Mouse (Mus musculus) intestine, embryonic 14.5 days (tissue): Measurements from ENCODE around the gene Gm10324. TPM values are rescaled to one million over a fixed set of nuclear protein-coding genes. Genes with fewer than 3 reads are reported as not detected.
"Not testable (repeated sequence)": the region's sequence is repeated elsewhere in the genome, so short reads cannot be mapped to it uniquely, and the experiment has no call there.

Experiments used
- ATAC-seq: fragments of 200-750 bp; cut with Nextera tagmentation; replicated peaks from 2 replicates; pipeline ENCODE4 v1.8.0; 2017; ENCODE audit warnings: low read depth, moderate number of reproducible peaks, moderate TSS enrichment, moderate library complexity; ENCODE audit not compliant: low FRiP score, low TSS enrichment
- DNase-seq: peaks from one replicate; pipeline ENCODE4 v3.0.0-alpha.2; 2018; ENCODE audit warnings: low spot score
- H3K27ac ChIP-seq: fragments of 300-500 bp; sonication (generic); 2 replicates; pipeline ENCODE4 v1.5.1; 2014; ENCODE audit warnings: low read depth, mild to moderate bottlenecking, control low read depth
- H3K27me3 ChIP-seq: fragments of 300-500 bp; sonication (generic); replicated peaks from 2 replicates; pipeline ENCODE4 v1.6.1; 2014; ENCODE audit warnings: low read length, control low read depth; ENCODE audit not compliant: control insufficient read depth, insufficient read depth
- H3K36me3 ChIP-seq: fragments of 300-500 bp; sonication (generic); 2 replicates; pipeline ENCODE4 v1.6.1; 2014; ENCODE audit warnings: low read length, control low read depth; ENCODE audit not compliant: control insufficient read depth, insufficient read depth
- H3K4me1 ChIP-seq: fragments of 300-500 bp; sonication (generic); replicated peaks from 2 replicates; pipeline ENCODE4 v1.6.1; 2014; ENCODE audit warnings: low read length, control low read depth, mixed read lengths; ENCODE audit not compliant: control insufficient read depth, insufficient read depth
- H3K4me2 ChIP-seq: fragments of 300-500 bp; sonication (generic); 2 replicates; pipeline ENCODE4 v1.6.1; 2014; ENCODE audit warnings: low read length
- H3K4me3 ChIP-seq: fragments of 300-500 bp; sonication (generic); 2 replicates; pipeline ENCODE4 v1.5.1; 2014; ENCODE audit warnings: low read depth, low read length, control low read depth, mixed read lengths
- H3K9ac ChIP-seq: fragments of 300-500 bp; sonication (generic); 2 replicates; pipeline ENCODE4 v1.6.1; 2014; ENCODE audit warnings: mild to moderate bottlenecking, low read length
- H3K9me3 ChIP-seq: fragments of 300-500 bp; sonication (generic); 2 replicates; pipeline ENCODE4 v1.6.1; 2016; ENCODE audit warnings: low read length, control low read depth; ENCODE audit not compliant: control insufficient read depth
- WGBS: fragments of 180-500 bp; shearing (Covaris S2); extraction: QIAGEN DNeasy Blood & Tissue Kit; methylation state at CpG from one replicate; pipeline ENCODE4 v1.1.7; 2014; 5-methylcytosine and 5-hydroxymethylcytosine counted together
- polyA plus RNA-seq: library from polyadenylated mRNA; unstranded; fragments of >200 nt; fragmentation: Nextera tagmentation; extraction: Ambion mirVana; gene quantifications from 2 replicates; pipeline ENCODE4 v1.2.1, GENCODE M21; 2014

Gm10324 gene
- not detected in 2 replicates for polyA plus RNA-seq

- not testable (repeated sequence) for H3K36me3 ChIP-seq, H3K9ac ChIP-seq, H3K4me1 ChIP-seq, H3K27me3 ChIP-seq, H3K4me3 ChIP-seq, H3K27ac ChIP-seq, H3K4me2 ChIP-seq, ATAC-seq, DNase-seq, H3K9me3 ChIP-seq
- WGBS = no CpG with 5 or more reads among the region's 2 CpGs
Measured at GRCm38 (mm10) chr13:66119247-66119646, at the start of gene Gm10324. Gene Gm10324 (plus strand): TSS chr13:66119547.

Other genes starting within 250 kb of the Gm10324 start
- not detected in 2 replicates for gene Gm10772, start 108.0 kb downstream of the Gm10324 start, polyA plus RNA-seq